Mouse (Mus musculus) embryonic facial prominence, embryonic 14.5 days (tissue): ENCODE results near the gene Pmvk. TPM values are rescaled to one million over a fixed set of nuclear protein-coding genes. Genes with fewer than 3 reads are reported as not detected.

Experiments used
- ATAC-seq: fragments of 200-750 bp; cut with Nextera tagmentation; 2 replicates; pipeline ENCODE4 v1.8.0; 2017; ENCODE audit warnings: low read depth, moderate number of reproducible peaks, moderate TSS enrichment
- DNase-seq: peaks from one replicate; pipeline ENCODE4 v3.0.0-alpha.2; 2015; ENCODE audit warnings: low spot score
- H3K27ac ChIP-seq: fragments of 300-500 bp; sonication (generic); replicated peaks from 2 replicates; pipeline ENCODE4 v1.5.1; 2014; ENCODE audit warnings: low read depth, mild to moderate bottlenecking, low read length, moderate library complexity
- H3K27me3 ChIP-seq: fragments of 300-500 bp; sonication (generic); replicated peaks from 2 replicates; pipeline ENCODE4 v1.6.1; 2014; ENCODE audit warnings: low read length; ENCODE audit not compliant: control insufficient read depth, insufficient read depth
- H3K36me3 ChIP-seq: fragments of 300-500 bp; sonication (generic); 2 replicates; pipeline ENCODE4 v1.6.1; 2014; ENCODE audit warnings: low read length, mixed read lengths; ENCODE audit not compliant: control insufficient read depth, insufficient read depth
- H3K4me1 ChIP-seq: fragments of 300-500 bp; sonication (generic); 2 replicates; pipeline ENCODE4 v1.6.1; 2014; ENCODE audit warnings: antibody characterized with exemption, low read length; ENCODE audit not compliant: control insufficient read depth, insufficient read depth
- H3K4me2 ChIP-seq: fragments of 300-500 bp; sonication (generic); 2 replicates; pipeline ENCODE4 v1.6.1; 2014; ENCODE audit warnings: low read depth, mild to moderate bottlenecking, low read length, moderate library complexity, mixed read lengths
- H3K4me3 ChIP-seq: fragments of 300-500 bp; sonication (generic); 2 replicates; pipeline ENCODE4 v1.5.1; 2014; ENCODE audit warnings: low read depth, mild to moderate bottlenecking, low read length
- H3K9ac ChIP-seq: fragments of 300-500 bp; sonication (generic); 2 replicates; pipeline ENCODE4 v1.6.1; 2014; ENCODE audit warnings: low read depth, mild to moderate bottlenecking, low read length, moderate library complexity, mixed read lengths
- H3K9me3 ChIP-seq: fragments of 300-500 bp; sonication (generic); 2 replicates; pipeline ENCODE4 v1.6.1; 2016; ENCODE audit warnings: low read length; ENCODE audit not compliant: control insufficient read depth
- WGBS: fragments of 180-500 bp; shearing (Covaris S2); extraction: QIAGEN DNeasy Blood & Tissue Kit; methylation state at CpG from one replicate; pipeline ENCODE4 v1.1.7; 2014; 5-methylcytosine and 5-hydroxymethylcytosine counted together
- polyA plus RNA-seq: library from polyadenylated mRNA; unstranded; fragments of >200 nt; fragmentation: Nextera tagmentation; extraction: Ambion mirVana; gene quantifications from 2 replicates; pipeline ENCODE4 v1.2.1, GENCODE M21; 2014

The Pmvk gene
- polyA plus RNA-seq, 1 experiment from 2014 or later = 45.7 TPM

DNA sequence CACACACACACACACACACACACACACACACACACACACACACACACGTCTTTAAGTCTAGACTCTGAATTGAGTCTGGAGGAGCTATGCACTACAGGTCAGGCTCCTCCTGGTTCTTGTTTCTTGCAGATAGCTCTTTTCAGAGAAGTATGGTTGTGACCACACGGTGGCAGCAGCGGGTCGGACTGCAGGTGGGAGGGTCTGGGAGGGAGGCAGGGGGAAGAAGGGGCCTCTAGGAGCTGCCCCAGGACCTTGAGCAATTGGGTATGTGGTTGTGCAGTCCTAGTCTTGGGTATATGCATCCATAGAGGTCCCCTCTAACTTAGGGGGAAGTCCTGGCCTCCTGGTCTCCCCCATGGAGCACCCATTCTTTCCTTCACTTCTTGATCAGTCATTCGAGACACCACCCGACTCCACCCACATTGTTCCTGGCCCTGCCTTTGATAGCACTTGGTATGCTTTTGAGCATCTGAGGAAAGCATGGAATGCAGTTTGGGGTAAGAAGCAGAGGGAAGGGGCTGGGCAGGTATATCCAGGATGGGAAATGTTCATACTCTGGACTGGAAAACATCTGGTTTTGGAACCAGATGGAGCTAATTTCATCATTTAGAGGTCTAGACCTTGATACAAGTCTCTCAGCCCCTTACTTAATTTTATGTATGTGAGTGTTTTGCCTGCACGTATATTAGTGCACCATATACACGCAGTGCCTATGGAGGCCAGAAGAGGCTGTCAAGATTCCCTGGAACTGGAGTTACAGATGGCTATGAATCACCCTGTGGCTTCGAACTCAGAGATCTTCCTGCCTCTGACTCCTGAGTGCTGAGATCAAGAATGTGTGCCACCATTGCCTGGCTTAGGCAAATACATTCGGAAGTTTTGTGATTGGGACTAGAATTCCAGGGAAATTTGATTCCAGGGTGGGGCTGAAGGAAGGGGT, 2.7 kb downstream of the Pmvk start:
- Histone ChIP-seq H3K27me3 (no peaks in the 10 kb centered on the region), H3K9ac (no peak overlapping the region), H3K4me2 (no peak overlapping the region), H3K36me3 (0 out of 2 replicates have a peak, but pooled peaks cover 3% of the 10 kb centered on the region), H3K4me1 (no peaks in the 10 kb centered on the region), H3K27ac (no peak overlapping the region), H3K9me3 (no peaks in the 10 kb centered on the region), H3K4me3 (no peak overlapping the region)
- no peak; the same call in 1 of the 2 replicates for ATAC-seq
- peak; percentile 69 for DNase-seq
- WGBS = 32% methylated on average over 10 of the region's 10 CpGs

DNA sequence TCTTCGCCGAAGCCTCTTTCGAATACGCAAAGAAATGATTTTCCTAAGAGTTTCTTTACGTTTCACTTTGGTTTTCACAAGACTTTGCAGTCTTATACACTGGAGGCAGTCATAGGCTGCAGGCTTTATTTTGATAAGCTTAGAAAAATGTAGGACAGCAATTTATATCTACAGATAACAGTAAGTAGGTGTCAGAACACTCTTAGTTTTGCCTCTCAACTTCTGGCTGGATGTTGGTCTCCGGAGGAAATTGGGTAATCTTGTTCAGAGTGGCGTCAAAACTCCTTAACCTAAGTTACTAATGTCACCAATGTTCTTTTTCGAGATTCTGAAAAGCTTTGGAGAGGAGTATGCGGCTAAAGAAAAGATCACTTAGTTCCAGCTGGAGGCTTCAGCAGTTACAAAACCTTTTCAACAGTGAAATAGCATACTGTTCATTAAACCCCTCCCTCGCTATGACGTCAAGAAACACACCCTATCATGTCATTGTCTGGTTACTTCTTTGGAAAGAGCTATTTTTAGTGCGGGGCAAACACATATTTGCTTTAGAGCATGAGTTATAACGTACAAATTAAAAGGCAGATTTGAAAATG, 4.1 kb downstream of the Pmvk start:
- DNase-seq (no peak), ATAC-seq (peak; percentile 45; the same call in 1 of the 2 replicates)
- peak overlapping the region; percentile 73 for H3K4me3 ChIP-seq
- H3K27me3 ChIP-seq = no peaks in the 10 kb centered on the region
- WGBS = 45% methylated on average over 13 of the region's 13 CpGs
- H3K4me2 ChIP-seq = peak overlapping the region; percentile 91
- H3K4me1 ChIP-seq = no peaks in the 10 kb centered on the region
- no peaks in the 10 kb centered on the region for H3K9me3 ChIP-seq
- H3K36me3 ChIP-seq = 0 out of 2 replicates have a peak, but pooled peaks cover 4% of the 10 kb centered on the region
- peak overlapping the region; percentile 82 for H3K27ac ChIP-seq
- peak overlapping the region; percentile 85; the same call in 1 of the 2 replicates for H3K9ac ChIP-seq

DNA sequence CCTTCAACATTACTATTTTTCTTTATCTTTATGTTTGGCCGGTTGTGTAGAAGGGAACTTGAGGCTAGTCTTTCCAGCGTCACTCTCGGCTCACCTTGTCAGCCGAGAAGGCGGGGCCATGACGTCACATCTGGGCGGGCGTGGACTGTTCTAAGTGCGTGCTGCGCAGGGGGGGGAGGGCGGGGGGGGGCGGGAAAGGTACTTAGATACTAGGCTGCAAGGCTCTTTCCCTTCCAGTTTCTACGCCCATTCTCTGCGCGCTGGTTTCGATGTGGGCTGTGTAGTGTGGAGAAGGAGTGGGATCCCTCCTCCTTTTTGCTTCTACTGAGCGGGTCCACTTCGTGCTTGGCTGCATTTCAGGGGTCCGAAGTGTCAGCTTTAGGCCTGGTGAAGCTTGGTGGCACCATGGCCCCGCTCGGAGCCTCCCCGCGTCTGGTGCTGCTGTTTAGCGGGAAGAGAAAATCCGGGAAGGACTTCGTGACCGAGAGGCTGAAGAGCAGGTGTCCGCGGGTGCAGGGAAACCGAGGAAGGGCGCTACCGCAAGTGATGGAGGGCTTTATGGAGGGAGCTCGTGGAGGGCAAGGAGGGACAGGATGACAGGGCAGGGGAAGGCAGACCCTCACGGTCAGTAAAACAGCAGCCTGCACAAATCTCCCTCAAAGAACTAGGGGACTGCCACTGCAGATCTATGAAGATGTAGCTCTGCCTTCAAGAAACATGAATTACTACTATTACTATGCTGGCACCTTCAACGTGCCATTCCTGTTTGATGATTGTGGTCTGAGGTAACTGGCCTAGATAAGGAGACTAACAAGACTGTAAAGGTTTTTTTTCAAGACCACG, 4.8 kb downstream of the Pmvk start:
- under 1% methylated on average over 30 of the region's 36 CpGs for WGBS
- peak overlapping the region; percentile 82 for H3K27ac ChIP-seq

DNA sequence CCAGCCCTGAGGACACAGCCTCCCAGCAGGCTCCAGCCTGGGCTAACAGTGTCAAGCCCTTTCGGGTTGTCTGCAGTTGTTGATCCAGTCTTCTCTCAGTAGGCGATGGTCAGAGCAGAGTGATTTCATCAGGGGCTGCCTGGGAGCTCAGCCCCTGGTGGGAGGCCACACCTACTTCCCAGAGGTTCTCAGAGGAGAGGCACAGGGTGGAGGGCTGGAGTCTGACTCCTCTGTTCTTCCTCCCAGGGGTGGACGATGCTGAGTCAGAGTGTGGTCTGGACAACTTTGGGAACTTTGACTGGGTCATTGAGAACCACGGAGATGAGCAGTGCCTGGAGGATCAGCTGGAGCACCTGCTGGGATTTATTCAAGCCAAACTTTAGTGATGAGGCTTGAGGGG, 13.9 kb downstream of the Pmvk start:
- no peak for DNase-seq
- no peak for ATAC-seq
- Histone ChIP-seq H3K4me3 (no peak overlapping the region), H3K27ac (no peak overlapping the region), H3K4me1 (no peaks in the 10 kb centered on the region), H3K27me3 (no peaks in the 10 kb centered on the region), H3K9ac (no peak overlapping the region), H3K36me3 (peaks cover 13% of the 10 kb centered on the region; the same call in 1 of the 2 replicates), H3K4me2 (no peak overlapping the region), H3K9me3 (no peaks in the 10 kb centered on the region)
- 49% methylated on average over 4 of the region's 4 CpGs for whole genome bisulfite sequencing

More for the DNA sequence above, 4.8 kb downstream of the Pmvk start:
- H3K4me1 ChIP-seq = no peaks in the 10 kb centered on the region
- no peaks in the 10 kb centered on the region for H3K9me3 ChIP-seq
- H3K4me2 ChIP-seq = peak overlapping the region; percentile 91
- H3K36me3 ChIP-seq = 0 out of 2 replicates have a peak, but pooled peaks cover 4% of the 10 kb centered on the region
- no peaks in the 10 kb centered on the region for H3K27me3 ChIP-seq
- H3K4me3 ChIP-seq = peak overlapping the region; percentile 73
- ATAC-seq = peak; percentile 93
- H3K9ac ChIP-seq = peak overlapping the region; percentile 85
- DNase-seq = peak; percentile 95

DNA sequence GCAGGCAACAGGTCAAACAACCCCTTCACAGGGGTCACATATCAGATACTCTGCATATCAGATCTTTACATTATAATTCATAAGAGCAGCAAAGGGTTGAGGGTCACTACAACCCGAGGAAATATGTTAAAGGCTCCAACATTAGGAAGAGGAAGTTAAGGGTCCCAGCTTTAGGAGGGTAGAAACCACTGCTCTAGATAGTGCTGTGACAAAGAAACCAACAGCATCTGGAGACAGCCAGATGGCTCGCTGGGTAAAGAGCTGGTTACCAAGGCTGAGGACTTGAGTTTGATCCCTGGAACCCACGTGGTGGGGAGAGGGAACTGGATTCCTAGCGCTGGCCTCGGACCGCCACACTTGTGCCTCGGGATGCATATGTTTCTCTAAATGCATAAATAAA, 17.9 kb downstream of the Pmvk start:
- no peak overlapping the region for H3K27ac ChIP-seq
- no peaks in the 10 kb centered on the region for H3K4me1 ChIP-seq
- H3K27me3 ChIP-seq = no peaks in the 10 kb centered on the region
- WGBS = 80% methylated on average over 7 of the region's 7 CpGs
- no peak overlapping the region for H3K9ac ChIP-seq
- H3K4me3 ChIP-seq = no peak overlapping the region
- ATAC-seq = no peak
- peaks cover 12% of the 10 kb centered on the region; the same call in 1 of the 2 replicates for H3K36me3 ChIP-seq
- H3K9me3 ChIP-seq = no peaks in the 10 kb centered on the region
- no peak overlapping the region for H3K4me2 ChIP-seq
- DNase-seq = no peak

DNA sequence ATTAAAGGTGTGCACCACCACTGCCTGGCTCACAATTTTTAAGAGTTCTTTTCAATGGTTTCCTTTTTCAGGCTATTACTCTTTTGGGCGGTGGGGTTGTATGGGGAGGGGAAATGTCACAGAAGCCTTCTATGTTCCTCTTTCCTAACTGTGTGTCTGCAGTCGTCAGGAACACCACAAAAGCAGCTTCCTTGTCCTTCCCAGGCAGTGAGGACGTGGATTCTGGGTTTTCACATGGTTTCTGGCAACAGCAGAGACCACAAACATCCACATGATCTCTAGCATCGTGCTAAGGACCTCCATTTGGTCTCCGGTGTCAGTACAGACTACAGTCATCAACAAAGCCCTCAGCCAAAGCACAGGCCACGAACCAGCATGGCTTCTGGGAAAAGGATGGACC, 19.5 kb downstream of the Pmvk start:
- H3K4me2 ChIP-seq = no peak overlapping the region
- H3K27ac ChIP-seq = no peak overlapping the region
- H3K9ac ChIP-seq = no peak overlapping the region
- WGBS = 75% methylated on average over 6 of the region's 6 CpGs
- ATAC-seq (no peak), DNase-seq (no peak)
- H3K4me1 ChIP-seq = no peaks in the 10 kb centered on the region
- H3K27me3 ChIP-seq = no peaks in the 10 kb centered on the region
- no peaks in the 10 kb centered on the region for H3K9me3 ChIP-seq
- H3K36me3 ChIP-seq = peaks cover 2% of the 10 kb centered on the region; the same call in 1 of the 2 replicates
- no peak overlapping the region for H3K4me3 ChIP-seq

DNA sequence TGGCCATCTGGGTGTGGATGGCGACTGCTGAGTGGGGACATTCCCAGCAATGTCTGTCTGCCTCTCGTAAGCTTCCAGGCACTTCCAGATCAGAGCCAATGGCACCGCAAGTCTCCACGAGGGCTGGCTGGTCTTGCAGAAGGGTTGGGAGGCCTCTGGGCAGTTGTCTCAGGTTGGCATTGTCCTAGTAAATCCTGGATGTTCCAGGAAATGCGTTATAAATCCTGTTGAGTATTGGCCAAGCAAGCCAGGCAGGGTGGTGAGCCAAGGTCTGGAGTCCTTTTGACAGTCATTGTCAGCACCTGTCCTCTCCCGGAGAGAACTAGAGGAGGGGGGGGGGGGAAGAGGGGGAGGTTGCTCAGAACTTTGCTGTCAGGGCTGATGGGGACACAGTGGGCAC, 24.7 kb downstream of the Pmvk start:
- H3K9me3 ChIP-seq = no peaks in the 10 kb centered on the region
- ATAC-seq (no peak), DNase-seq (no peak)

DNA sequence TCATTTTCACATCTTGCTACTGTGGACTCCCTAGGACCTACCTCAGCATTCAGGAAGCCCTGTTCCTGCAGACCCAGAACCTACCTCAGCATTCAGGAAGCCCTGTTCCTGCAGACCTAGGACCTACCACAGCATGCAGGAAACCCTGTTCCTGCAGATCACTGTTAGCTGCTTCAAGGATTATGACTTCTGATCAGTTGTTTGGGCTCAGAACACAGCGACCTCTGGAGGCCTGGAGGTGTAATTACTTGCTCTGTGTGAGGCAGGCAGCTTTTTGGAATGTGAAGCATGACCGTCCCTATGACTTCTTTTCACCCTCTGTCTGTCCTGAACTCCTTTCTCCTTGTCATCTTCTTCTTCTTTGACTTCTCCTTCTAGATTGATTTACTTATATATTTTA, 27.1 kb downstream of the Pmvk start:
- no peaks in the 10 kb centered on the region for H3K36me3 ChIP-seq
- H3K27me3 ChIP-seq = 0 out of 2 replicates have a peak, but pooled peaks cover 3% of the 10 kb centered on the region
- no peak overlapping the region for H3K4me3 ChIP-seq
- peaks cover 3% of the 10 kb centered on the region; the same call in 1 of the 2 replicates for H3K4me1 ChIP-seq
- 44% methylated on average over 2 of the region's 2 CpGs for WGBS
- no peak for ATAC-seq
- no peak overlapping the region for H3K4me2 ChIP-seq
- no peak overlapping the region for H3K9ac ChIP-seq
- H3K27ac ChIP-seq = no peak overlapping the region
- DNase-seq = no peak
- H3K9me3 ChIP-seq = no peaks in the 10 kb centered on the region

More for the DNA sequence above, 24.7 kb downstream of the Pmvk start:
- Histone ChIP-seq H3K27me3 (no peaks in the 10 kb centered on the region), H3K9ac (no peak overlapping the region), H3K36me3 (no peaks in the 10 kb centered on the region), H3K4me2 (no peak overlapping the region), H3K27ac (no peak overlapping the region), H3K4me1 (no peaks in the 10 kb centered on the region), H3K4me3 (no peak overlapping the region)
- WGBS = 69% methylated on average over 6 of the region's 6 CpGs
